Comparison of ENCODE assay signal across 8 mouse cellular contexts in genomic region chr1:75478497-75478896, GRCm38 (mm10). TPM values are rescaled to one million over a fixed set of nuclear protein-coding genes. Genes with fewer than 3 reads are reported as not detected.
DNase-seq lines count a peak whose midpoint lies in the region; ATAC-seq and TF ChIP-seq lines count a peak whose summit lies in the region.

No protein-coding gene starts in this region.

- H3K9me3 ChIP-seq in forebrain, embryonic 11.5 days (ENCODE audit: control insufficient read depth, low read length) = no peaks in the 10 kb centered on the region
- no peaks in the 10 kb centered on the region for H3K9me3 ChIP-seq in intestine, embryonic 14.5 days (ENCODE audit: control insufficient read depth, low read length)
- no peaks in the 10 kb centered on the region for H3K9me3 ChIP-seq in liver, postnatal 0 days (ENCODE audit: low read length)

- no peak; the same call in 1 of the 2 replicates for TF ChIP-seq CTCF in liver, postnatal 0 days (IDR thresholded peaks at IDR 0.05; ENCODE audit: low read depth)

- peaks cover 15% of the 10 kb centered on the region; the same call in 1 of the 2 replicates for H3K4me1 ChIP-seq in forebrain, embryonic 11.5 days (replicated peaks; ENCODE audit: control insufficient read depth, insufficient read depth, low read length)
- H3K4me1 ChIP-seq in intestine, embryonic 14.5 days (replicated peaks; ENCODE audit: control insufficient read depth, insufficient read depth, low read length) = peaks cover 15% of the 10 kb centered on the region; the same call in 1 of the 2 replicates
- H3K4me1 ChIP-seq in liver, postnatal 0 days (ENCODE audit: insufficient read depth) = peaks cover 22% of the 10 kb centered on the region

- peak overlapping the region; percentile 72 for H3K9ac ChIP-seq in forebrain, embryonic 11.5 days (ENCODE audit: low read length)
- H3K9ac ChIP-seq in intestine, embryonic 14.5 days (ENCODE audit: low read length) = peak overlapping the region; percentile 64
- H3K9ac ChIP-seq in liver, postnatal 0 days (replicated peaks) = peak overlapping the region; percentile 65

- 0% methylated on average over 18 of the region's 25 CpGs for WGBS in forebrain, embryonic 11.5 days
- WGBS in intestine, embryonic 14.5 days = under 1% methylated on average over 20 of the region's 25 CpGs
- WGBS in liver, postnatal 0 days (ENCODE audit: insufficient replicate concordance) = under 1% methylated on average over 21 of the region's 25 CpGs

- peaks cover 15% of the 10 kb centered on the region for H3K27me3 ChIP-seq in forebrain, embryonic 11.5 days (ENCODE audit: control insufficient read depth, insufficient read depth, low read length)
- peaks cover 32% of the 10 kb centered on the region for H3K27me3 ChIP-seq in intestine, embryonic 14.5 days (replicated peaks; ENCODE audit: control insufficient read depth, insufficient read depth, low read length)
- H3K27me3 ChIP-seq in liver, postnatal 0 days (ENCODE audit: insufficient read depth, low read length) = peaks cover 57% of the 10 kb centered on the region
- H3K27me3 ChIP-seq in splenic B cell, adult 2 months (ENCODE audit: control insufficient read depth, insufficient read depth, low read length, poor library complexity, severe bottlenecking) = no peaks in the 10 kb centered on the region

- H3K4me2 ChIP-seq in forebrain, embryonic 11.5 days (ENCODE audit: low read depth, low read length, severe bottlenecking) = peak overlapping the region; percentile 83
- peak overlapping the region; percentile 70 for H3K4me2 ChIP-seq in intestine, embryonic 14.5 days (ENCODE audit: low read length)
- H3K4me2 ChIP-seq in liver, postnatal 0 days (ENCODE audit: low read depth, low read length) = peak overlapping the region; percentile 96

- peak; percentile 32 for DNase-seq in thymus, postnatal 14 days
- DNase-seq in thymus, postnatal 25 days = no peak
- DNase-seq in forebrain, embryonic 11.5 days (ENCODE audit: low spot score) = no peak
- peak; percentile 64 for DNase-seq in intestine, embryonic 14.5 days (ENCODE audit: low spot score)
- DNase-seq in liver, postnatal 0 days = peak; percentile 55
- peak; percentile 59 for DNase-seq in splenic B cell, adult 2 months (ENCODE audit: low read depth, low spot score)
- DNase-seq in right cerebral cortex, adult 18-20 months = no peak
- no peak for DNase-seq in spleen, postnatal 10 days (ENCODE audit: low spot score in 2 of 2)

- ATAC-seq in forebrain, embryonic 11.5 days (replicated peaks; ENCODE audit: low FRiP score) = no peak
- ATAC-seq in intestine, embryonic 14.5 days (replicated peaks; ENCODE audit: low FRiP score, low TSS enrichment, low read depth) = no peak
- peak; percentile 2; the same call in 1 of the 2 replicates for ATAC-seq in liver, postnatal 0 days

- no peak for TF ChIP-seq EP300 in liver, postnatal 0 days (IDR thresholded peaks at IDR 0.05; ENCODE audit: low read depth)

- H3K4me3 ChIP-seq in forebrain, embryonic 11.5 days (ENCODE audit: low read depth, low read length) = peak overlapping the region; percentile 82
- peak overlapping the region; percentile 73 for H3K4me3 ChIP-seq in intestine, embryonic 14.5 days (ENCODE audit: low read depth, low read length)
- H3K4me3 ChIP-seq in liver, postnatal 0 days (ENCODE audit: low read depth, low read length) = peak overlapping the region; percentile 66

- no peaks in the 10 kb centered on the region; the same call in 1 of the 2 replicates for H3K36me3 ChIP-seq in forebrain, embryonic 11.5 days (ENCODE audit: control insufficient read depth, insufficient read depth, low read length)
- H3K36me3 ChIP-seq in intestine, embryonic 14.5 days (ENCODE audit: control insufficient read depth, insufficient read depth, low read length) = peaks cover 34% of the 10 kb centered on the region
- 0 out of 2 replicates have a peak, but pooled peaks cover 6% of the 10 kb centered on the region for H3K36me3 ChIP-seq in liver, postnatal 0 days (replicated peaks; ENCODE audit: insufficient read depth, low read length)
- H3K36me3 ChIP-seq in splenic B cell, adult 2 months (ENCODE audit: control insufficient read depth, insufficient read depth, low read length, poor library complexity, severe bottlenecking) = 0 out of 2 replicates have a peak, but pooled peaks cover 2% of the 10 kb centered on the region

- no peak overlapping the region for H3K27ac ChIP-seq in forebrain, embryonic 11.5 days (ENCODE audit: low read depth, low read length)
- H3K27ac ChIP-seq in intestine, embryonic 14.5 days (ENCODE audit: low read depth) = peak overlapping the region; percentile 69
- H3K27ac ChIP-seq in liver, postnatal 0 days (ENCODE audit: low read depth) = peak overlapping the region; percentile 63

RNA-seq across cellular contexts. Expression of gene Chpf, which starts 0.6 kb away (rescaled TPM):
- 21.3 and 23.3 TPM in 2 replicates for polyA plus RNA-seq in forebrain, embryonic 11.5 days (2014; fragmentation: Nextera tagmentation; extraction: Ambion mirVana)
- polyA plus RNA-seq in intestine, embryonic 14.5 days (2014; fragmentation: Nextera tagmentation; extraction: Ambion mirVana) = 36.7 and 42.8 TPM in 2 replicates
- 3.1 and 3.3 TPM in 2 replicates for polyA plus RNA-seq in liver, postnatal 0 days (2015; fragmentation: Nextera tagmentation; extraction: Ambion mirVana)

RNA-seq across cellular contexts. Expression of gene Tmem198, which starts 0.8 kb away (rescaled TPM):
- 8.9 and 9.4 TPM in 2 replicates for polyA plus RNA-seq in forebrain, embryonic 11.5 days (2014; fragmentation: Nextera tagmentation; extraction: Ambion mirVana)
- 1.9 and 2.6 TPM in 2 replicates for polyA plus RNA-seq in intestine, embryonic 14.5 days (2014; fragmentation: Nextera tagmentation; extraction: Ambion mirVana)
- polyA plus RNA-seq in liver, postnatal 0 days (2015; fragmentation: Nextera tagmentation; extraction: Ambion mirVana) = 0.08 TPM in 1 of 2 replicates, not detected in the other

RNA-seq across cellular contexts. Expression of gene Obsl1, which starts 27.8 kb away (rescaled TPM):
- 42.6 and 44.7 TPM in 2 replicates for polyA plus RNA-seq in forebrain, embryonic 11.5 days (2014; fragmentation: Nextera tagmentation; extraction: Ambion mirVana)
- 80.9 and 88.4 TPM in 2 replicates for polyA plus RNA-seq in intestine, embryonic 14.5 days (2014; fragmentation: Nextera tagmentation; extraction: Ambion mirVana)
- 3.4 and 4.5 TPM in 2 replicates for polyA plus RNA-seq in liver, postnatal 0 days (2015; fragmentation: Nextera tagmentation; extraction: Ambion mirVana)

RNA-seq across cellular contexts. Expression of gene Asic4, which starts 28.3 kb away (rescaled TPM):
- polyA plus RNA-seq in forebrain, embryonic 11.5 days (2014; fragmentation: Nextera tagmentation; extraction: Ambion mirVana) = 0.61 TPM in 2 replicates
- polyA plus RNA-seq in intestine, embryonic 14.5 days (2014; fragmentation: Nextera tagmentation; extraction: Ambion mirVana) = 0.47 and 1.0 TPM in 2 replicates
- polyA plus RNA-seq in liver, postnatal 0 days (2015; fragmentation: Nextera tagmentation; extraction: Ambion mirVana) = not detected in 2 replicates

RNA-seq across cellular contexts. Expression of gene Inha, which starts 28.4 kb away (rescaled TPM):
- polyA plus RNA-seq in forebrain, embryonic 11.5 days (2014; fragmentation: Nextera tagmentation; extraction: Ambion mirVana) = 1.3 and 2.4 TPM in 2 replicates
- 3.5 and 3.9 TPM in 2 replicates for polyA plus RNA-seq in intestine, embryonic 14.5 days (2014; fragmentation: Nextera tagmentation; extraction: Ambion mirVana)
- 0.33 and 0.36 TPM in 2 replicates for polyA plus RNA-seq in liver, postnatal 0 days (2015; fragmentation: Nextera tagmentation; extraction: Ambion mirVana)

Comparison
In these comparisons a context has a peak if more than half of its experiments do, and no peak if none do; other contexts are left out.
1. DNase-seq: peak in thymus, postnatal 14 days (single experiment), intestine, embryonic 14.5 days (single experiment), liver, postnatal 0 days (single experiment) and splenic B cell, adult 2 months (single experiment); none in thymus, postnatal 25 days (single experiment), forebrain, embryonic 11.5 days (single experiment), right cerebral cortex, adult 18-20 months (single experiment) and spleen, postnatal 10 days (0 of 2).
2. Peak in every context shown above with its lines, with median percentiles within 50 percentile points of each other: H3K4me2 ChIP-seq, H3K4me3 ChIP-seq and H3K9ac ChIP-seq.